ENCODE assay signal across 13 mouse cellular contexts in genomic region chr17:86400032-86400431, GRCm38 (mm10).
DNase-seq lines count a peak whose midpoint lies in the region; ATAC-seq and TF ChIP-seq lines count a peak whose summit lies in the region.
"Had no signal": no experiment of that assay in that cellular context is flagged by ENCODE, and none has a peak within 500 bp of the region (broad histone marks: within the 10 kb centered on the region; RNA-seq: fewer than 3 reads in every experiment).

No protein-coding gene starts in this region.

- no peak for DNase-seq in forebrain, embryonic 11.5 days (ENCODE audit: low spot score)
- DNase-seq in MN1 (ENCODE audit: low spot score): peak; percentile 7
- no peak for DNase-seq in heart, embryonic 10.5 days (ENCODE audit: low spot score)
- peak; percentile 65 for DNase-seq in kidney, postnatal 14 days
- no peak for DNase-seq in layer of hippocampus, adult 11-12 months (ENCODE audit: low spot score)
- DNase-seq in adrenal gland, postnatal 4 days (ENCODE audit: low spot score in 2 of 2): no peak
- DNase-seq in midbrain, postnatal 0 days (ENCODE audit: low spot score): no peak
- DNase-seq: B cell, adult 2 months; right cerebral cortex, postnatal 25 days had no signal

- H3K4me1 ChIP-seq in forebrain, embryonic 13.5 days: peaks cover 9% of the 10 kb centered on the region; the same call in 1 of the 2 replicates
- H3K4me1 ChIP-seq in forebrain, embryonic 11.5 days (replicated peaks; ENCODE audit: control insufficient read depth, insufficient read depth, low read length): no peaks in the 10 kb centered on the region
- peaks cover 34% of the 10 kb centered on the region for H3K4me1 ChIP-seq in heart, embryonic 10.5 days
- H3K4me1 ChIP-seq in midbrain, postnatal 0 days (ENCODE audit: insufficient read depth, low read length): peaks cover 7% of the 10 kb centered on the region

- no peak overlapping the region for H3K27ac ChIP-seq in forebrain, embryonic 13.5 days
- no peak overlapping the region for H3K27ac ChIP-seq in forebrain, embryonic 11.5 days (ENCODE audit: low read depth, low read length)
- peak overlapping the region; percentile 39; the same call in 1 of the 2 replicates for H3K27ac ChIP-seq in heart, embryonic 10.5 days
- H3K27ac ChIP-seq in midbrain, postnatal 0 days (ENCODE audit: low read depth, low read length): no peak overlapping the region
- H3K27ac ChIP-seq: layer of hippocampus, adult 2 months; limb, embryonic 12.5 days; neural tube, embryonic 13.5 days had no signal

- peak; percentile 67 for ATAC-seq in forebrain, embryonic 13.5 days
- no peak for ATAC-seq in forebrain, embryonic 11.5 days (replicated peaks; ENCODE audit: low FRiP score)
- ATAC-seq in midbrain, postnatal 0 days (ENCODE audit: low FRiP score): no peak

- no peaks in the 10 kb centered on the region for H3K36me3 ChIP-seq in forebrain, embryonic 13.5 days (ENCODE audit: poor library complexity, severe bottlenecking)
- no peaks in the 10 kb centered on the region for H3K36me3 ChIP-seq in forebrain, embryonic 11.5 days (ENCODE audit: control insufficient read depth, insufficient read depth, low read length)
- no peaks in the 10 kb centered on the region for H3K36me3 ChIP-seq in heart, embryonic 10.5 days
- H3K36me3 ChIP-seq in midbrain, postnatal 0 days (ENCODE audit: insufficient read depth, low read length): no peaks in the 10 kb centered on the region
- H3K36me3 ChIP-seq: limb, embryonic 12.5 days; neural tube, embryonic 13.5 days had no signal

- no peak overlapping the region for H3K4me3 ChIP-seq in forebrain, embryonic 13.5 days
- H3K4me3 ChIP-seq in forebrain, embryonic 11.5 days (ENCODE audit: low read depth, low read length): no peak overlapping the region
- no peak overlapping the region for H3K4me3 ChIP-seq in heart, embryonic 10.5 days
- no peak overlapping the region for H3K4me3 ChIP-seq in midbrain, postnatal 0 days (ENCODE audit: low read depth, low read length)
- H3K4me3 ChIP-seq: layer of hippocampus, adult 2 months; limb, embryonic 12.5 days; neural tube, embryonic 13.5 days had no signal

- no peak overlapping the region for H3K4me2 ChIP-seq in forebrain, embryonic 13.5 days
- no peak overlapping the region for H3K4me2 ChIP-seq in forebrain, embryonic 11.5 days (ENCODE audit: low read depth, low read length, severe bottlenecking)
- H3K4me2 ChIP-seq in midbrain, postnatal 0 days (ENCODE audit: low read depth, low read length, poor library complexity, severe bottlenecking): no peak overlapping the region
- H3K4me2 ChIP-seq: limb, embryonic 12.5 days; neural tube, embryonic 13.5 days had no signal

- H3K27me3 ChIP-seq in forebrain, embryonic 13.5 days: no peaks in the 10 kb centered on the region
- H3K27me3 ChIP-seq in forebrain, embryonic 11.5 days (ENCODE audit: control insufficient read depth, insufficient read depth, low read length): no peaks in the 10 kb centered on the region
- H3K27me3 ChIP-seq in heart, embryonic 10.5 days (ENCODE audit: insufficient read depth, poor library complexity, severe bottlenecking): no peaks in the 10 kb centered on the region
- no peaks in the 10 kb centered on the region for H3K27me3 ChIP-seq in midbrain, postnatal 0 days (ENCODE audit: insufficient read depth, low read length)
- H3K27me3 ChIP-seq: limb, embryonic 12.5 days; neural tube, embryonic 13.5 days had no signal

- H3K9me3 ChIP-seq in forebrain, embryonic 13.5 days (replicated peaks): no peaks in the 10 kb centered on the region
- no peaks in the 10 kb centered on the region for H3K9me3 ChIP-seq in forebrain, embryonic 11.5 days (ENCODE audit: control insufficient read depth, low read length)
- no peaks in the 10 kb centered on the region for H3K9me3 ChIP-seq in heart, embryonic 10.5 days
- no peaks in the 10 kb centered on the region for H3K9me3 ChIP-seq in midbrain, postnatal 0 days (ENCODE audit: low read length)
- H3K9me3 ChIP-seq: limb, embryonic 12.5 days; neural tube, embryonic 13.5 days had no signal

- no peak overlapping the region for H3K9ac ChIP-seq in forebrain, embryonic 13.5 days
- H3K9ac ChIP-seq in forebrain, embryonic 11.5 days (ENCODE audit: low read length): no peak overlapping the region
- no peak overlapping the region for H3K9ac ChIP-seq in midbrain, postnatal 0 days (replicated peaks; ENCODE audit: low read length, poor library complexity, severe bottlenecking)
- H3K9ac ChIP-seq: limb, embryonic 12.5 days; neural tube, embryonic 13.5 days had no signal

- no peak for TF ChIP-seq CTCF in midbrain, postnatal 0 days (IDR thresholded peaks at IDR 0.05)

- WGBS in forebrain, embryonic 13.5 days: 55% methylated on average over 4 of the region's 4 CpGs
- 71% methylated on average over 4 of the region's 4 CpGs for WGBS in forebrain, embryonic 11.5 days
- 60% methylated on average over 4 of the region's 4 CpGs for WGBS in heart, embryonic 10.5 days
- WGBS in midbrain, postnatal 0 days: 58% methylated on average over 4 of the region's 4 CpGs

Comparison
In these comparisons a context has a peak if more than half of its experiments do, and no peak if none do; other contexts are left out.
1. DNase-seq: peak in MN1 (single experiment) and kidney, postnatal 14 days (single experiment); none in forebrain, embryonic 11.5 days (single experiment), heart, embryonic 10.5 days (single experiment), layer of hippocampus, adult 11-12 months (single experiment), adrenal gland, postnatal 4 days (0 of 2) and midbrain, postnatal 0 days (single experiment).